10 mouse cellular contexts compared by ENCODE assay signal in genomic region chr6:84590961-84591745, GRCm38 (mm10). TPM values are rescaled to one million over a fixed set of nuclear protein-coding genes. Genes with fewer than 3 reads are reported as not detected.
A peak's percentile ranks its signal among the peaks of the same experiment; 100 is the strongest.
DNase-seq lines count a peak whose midpoint lies in the region; ATAC-seq and TF ChIP-seq lines count a peak whose summit lies in the region.
"Had no signal": no experiment of that assay in that cellular context is flagged by ENCODE, and none has a peak within 500 bp of the region (broad histone marks: within the 10 kb centered on the region; RNA-seq: fewer than 3 reads in every experiment).

No protein-coding gene starts in this region.

- no peak overlapping the region; the same call in 1 of the 2 replicates for H3K4me2 ChIP-seq in midbrain, embryonic 11.5 days
- no peak overlapping the region for H3K4me2 ChIP-seq in midbrain, postnatal 0 days (ENCODE audit: low read depth, low read length, poor library complexity, severe bottlenecking)
- peak overlapping the region; percentile 88 for H3K4me2 ChIP-seq in hindbrain, postnatal 0 days (ENCODE audit: low read depth, low read length)
- H3K4me2 ChIP-seq: midbrain, embryonic 12.5 days had no signal

- intact Hi-C loops in heart, postnatal 25 days (cut with DNase I): loop anchor here (2.0 to 5.0 kb wide), 5 partner anchors 41 to 496 kb away; no protein-coding TSS in a partner anchor

- no peak overlapping the region for H3K4me3 ChIP-seq in midbrain, embryonic 11.5 days (ENCODE audit: low read depth, low read length)
- H3K4me3 ChIP-seq in midbrain, postnatal 0 days (ENCODE audit: low read depth, low read length): no peak overlapping the region
- peak overlapping the region; percentile 32 for H3K4me3 ChIP-seq in hindbrain, postnatal 0 days (ENCODE audit: low read length)
- H3K4me3 ChIP-seq in limb, embryonic 10.5 days: no peak overlapping the region

- H3K9ac ChIP-seq in midbrain, embryonic 11.5 days (ENCODE audit: low read length): no peak overlapping the region
- H3K9ac ChIP-seq in midbrain, postnatal 0 days (replicated peaks; ENCODE audit: low read length, poor library complexity, severe bottlenecking): no peak overlapping the region
- H3K9ac ChIP-seq in hindbrain, postnatal 0 days (replicated peaks; ENCODE audit: low read length): 0 out of 2 replicates have a peak overlapping the region, but pooled peaks have one; percentile 17
- H3K9ac ChIP-seq: midbrain, embryonic 12.5 days had no signal

- no peak for TF ChIP-seq CTCF in midbrain, postnatal 0 days (IDR thresholded peaks at IDR 0.05)
- no peak for TF ChIP-seq CTCF in hindbrain, postnatal 0 days (IDR thresholded peaks at IDR 0.05; ENCODE audit: low read depth)

- no peaks in the 10 kb centered on the region for H3K9me3 ChIP-seq in midbrain, embryonic 11.5 days (ENCODE audit: control insufficient read depth, low read length)
- no peaks in the 10 kb centered on the region for H3K9me3 ChIP-seq in midbrain, postnatal 0 days (ENCODE audit: low read length)
- H3K9me3 ChIP-seq in hindbrain, postnatal 0 days (ENCODE audit: low read length): no peaks in the 10 kb centered on the region
- no peaks in the 10 kb centered on the region for H3K9me3 ChIP-seq in limb, embryonic 10.5 days (replicated peaks)
- H3K9me3 ChIP-seq: midbrain, embryonic 12.5 days had no signal

- 67% methylated on average over 6 of the region's 6 CpGs for WGBS in midbrain, embryonic 11.5 days
- 54% methylated on average over 6 of the region's 6 CpGs for WGBS in midbrain, postnatal 0 days
- WGBS in hindbrain, postnatal 0 days: 36% methylated on average over 6 of the region's 6 CpGs
- 56% methylated on average over 6 of the region's 6 CpGs for WGBS in limb, embryonic 10.5 days

- DNase-seq in heart, adult 8-10 months (ENCODE audit: low spot score): peak; percentile 36
- no peak for DNase-seq in heart, postnatal 25 days (ENCODE audit: low spot score)
- peak; percentile 83 for DNase-seq in midbrain, embryonic 11.5 days (ENCODE audit: low spot score, missing footprints)
- no peak for DNase-seq in midbrain, postnatal 0 days (ENCODE audit: low spot score)
- no peak for DNase-seq in hindbrain, postnatal 0 days (ENCODE audit: low spot score)
- DNase-seq in limb, embryonic 10.5 days (ENCODE audit: low spot score): peak; percentile 28
- no peak for DNase-seq in cerebellum, adult 18-20 months
- DNase-seq in thymus, postnatal 0 days (ENCODE audit: low spot score): no peak

- H3K27me3 ChIP-seq in midbrain, embryonic 11.5 days (ENCODE audit: control insufficient read depth, insufficient read depth, low read length): peaks cover 46% of the 10 kb centered on the region
- H3K27me3 ChIP-seq in midbrain, postnatal 0 days (ENCODE audit: insufficient read depth, low read length): peaks cover 35% of the 10 kb centered on the region
- H3K27me3 ChIP-seq in hindbrain, postnatal 0 days (ENCODE audit: insufficient read depth, low read length): peaks cover 28% of the 10 kb centered on the region
- peaks cover 64% of the 10 kb centered on the region for H3K27me3 ChIP-seq in limb, embryonic 10.5 days (ENCODE audit: low read depth, poor library complexity, severe bottlenecking)

- no peaks in the 10 kb centered on the region for H3K36me3 ChIP-seq in midbrain, embryonic 11.5 days (ENCODE audit: control insufficient read depth, insufficient read depth, low read length)
- H3K36me3 ChIP-seq in midbrain, postnatal 0 days (ENCODE audit: insufficient read depth, low read length): no peaks in the 10 kb centered on the region
- H3K36me3 ChIP-seq in hindbrain, postnatal 0 days (ENCODE audit: insufficient read depth, low read length): no peaks in the 10 kb centered on the region
- H3K36me3 ChIP-seq in limb, embryonic 10.5 days: no peaks in the 10 kb centered on the region
- H3K36me3 ChIP-seq: midbrain, embryonic 12.5 days had no signal

- H3K27ac ChIP-seq in midbrain, embryonic 11.5 days (ENCODE audit: low read depth, low read length): no peak overlapping the region
- no peak overlapping the region for H3K27ac ChIP-seq in midbrain, postnatal 0 days (ENCODE audit: low read depth, low read length)
- peak overlapping the region; percentile 27 for H3K27ac ChIP-seq in hindbrain, postnatal 0 days
- no peak overlapping the region for H3K27ac ChIP-seq in limb, embryonic 10.5 days
- H3K27ac ChIP-seq: midbrain, embryonic 12.5 days had no signal

- ATAC-seq in midbrain, embryonic 11.5 days (ENCODE audit: low FRiP score): no peak
- no peak for ATAC-seq in midbrain, postnatal 0 days (ENCODE audit: low FRiP score)
- no peak for ATAC-seq in hindbrain, postnatal 0 days

- peaks cover 31% of the 10 kb centered on the region for H3K4me1 ChIP-seq in midbrain, embryonic 11.5 days (ENCODE audit: control insufficient read depth, insufficient read depth, low read length)
- peaks cover 10% of the 10 kb centered on the region for H3K4me1 ChIP-seq in midbrain, postnatal 0 days (ENCODE audit: insufficient read depth, low read length)
- 0 out of 2 replicates have a peak, but pooled peaks cover 8% of the 10 kb centered on the region for H3K4me1 ChIP-seq in hindbrain, postnatal 0 days (ENCODE audit: insufficient read depth, low read length)
- peaks cover 66% of the 10 kb centered on the region for H3K4me1 ChIP-seq in limb, embryonic 10.5 days

RNA-seq across cellular contexts. Expression of gene Cyp26b1, which starts 2.6 kb away (rescaled TPM):
- 10 to 100 TPM in 3 of 4 experiments, 1 to 10 TPM in 1; 3.0 to 20.4 (median 14.1) TPM for total RNA-seq in heart, adult 8-10 months (2022)
- total RNA-seq in heart, postnatal 25 days (2021): 10 to 100 TPM in 1 of 2 experiments, 1 to 10 TPM in 1; 2.4 to 23.4 TPM
- 3.1 and 3.7 TPM in 2 replicates for polyA plus RNA-seq in midbrain, embryonic 11.5 days (2014; fragmentation: Nextera tagmentation; extraction: Ambion mirVana)
- 19.7 and 36.7 TPM in 2 replicates for total RNA-seq in midbrain, postnatal 0 days (2014; rRNA removed)
- 6.4 and 6.7 TPM in 2 replicates for polyA plus RNA-seq in midbrain, postnatal 0 days (2015; fragmentation: Nextera tagmentation; extraction: Ambion mirVana)
- 78.9 and 90.5 TPM in 2 replicates for total RNA-seq in hindbrain, postnatal 0 days (2014; rRNA removed)
- polyA plus RNA-seq in hindbrain, postnatal 0 days (2015; fragmentation: Nextera tagmentation; extraction: Ambion mirVana): 32.5 and 33.1 TPM in 2 replicates
- 32.7 and 47.1 TPM in 2 replicates for polyA plus RNA-seq in limb, embryonic 10.5 days (2016; fragmentation: Nextera tagmentation; extraction: Ambion mirVana)
- polyA plus RNA-seq in thymus, postnatal 0 days (2015; fragmentation: Nextera tagmentation; extraction: Ambion mirVana): 3.0 and 3.4 TPM in 2 replicates
- total RNA-seq: neutrophil, adult 5-6 weeks had no signal

Comparison
In these comparisons a context has a peak if more than half of its experiments do, and no peak if none do; other contexts are left out.
1. DNase-seq: peak in heart, adult 8-10 months (single experiment), midbrain, embryonic 11.5 days (single experiment) and limb, embryonic 10.5 days (single experiment); none in heart, postnatal 25 days (single experiment), midbrain, postnatal 0 days (single experiment), hindbrain, postnatal 0 days (single experiment), cerebellum, adult 18-20 months (0 of 2) and thymus, postnatal 0 days (single experiment).